In the genomic region with DNA sequence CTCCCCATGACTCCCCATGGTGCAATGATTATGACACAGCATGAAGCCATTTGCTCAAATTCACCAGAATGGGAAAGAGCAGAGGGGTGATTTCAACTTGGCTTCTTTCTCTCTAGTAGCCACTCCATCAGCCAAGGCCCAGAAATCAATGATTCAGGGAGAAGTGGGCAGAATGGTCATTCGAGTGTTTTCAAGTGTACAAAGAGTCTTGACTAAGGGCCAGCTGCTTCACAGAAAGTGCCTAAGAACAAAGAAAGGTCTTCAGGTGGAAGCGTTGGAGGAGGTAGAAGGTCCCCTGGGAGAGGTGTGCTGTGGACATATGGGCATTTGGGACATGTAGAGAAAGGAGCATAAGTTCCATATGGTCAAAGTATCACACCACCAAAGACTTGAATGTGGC, we compare ENCODE assay signal across 22 mouse cellular contexts. TPM values are rescaled to one million over a fixed set of nuclear protein-coding genes. Genes with fewer than 3 reads are reported as not detected.
"Had no signal": no experiment of that assay in that cellular context is flagged by ENCODE, and none has a peak within 500 bp of the region (broad histone marks: within the 10 kb centered on the region; RNA-seq: fewer than 3 reads in every experiment).

No protein-coding gene starts in this region.

- H3K27ac ChIP-seq: kidney, postnatal 0 days; layer of hippocampus, adult 2 months; left cerebral cortex, adult 2 months; liver, embryonic 13.5 days; lung, embryonic 15.5 days; macrophage; midbrain, embryonic 13.5 days; stomach, postnatal 0 days had no signal

- H3K4me1 ChIP-seq: liver, embryonic 13.5 days; midbrain, embryonic 13.5 days had no signal

- DNase-seq: kidney, adult 2 months; kidney, postnatal 25 days; layer of hippocampus, adult 9-11 months; liver, embryonic 13.5 days; right cerebral cortex, postnatal 14 days; right cerebral cortex, postnatal 4 days; thymus, postnatal 36 days had no signal

- H3K9ac ChIP-seq: liver, embryonic 13.5 days; lung, embryonic 15.5 days; midbrain, embryonic 13.5 days had no signal

- H3K36me3 ChIP-seq: liver, embryonic 13.5 days; lung, embryonic 15.5 days; midbrain, embryonic 13.5 days had no signal

- H3K27me3 ChIP-seq: liver, embryonic 13.5 days; lung, embryonic 15.5 days; midbrain, embryonic 13.5 days had no signal

- H3K4me3 ChIP-seq: layer of hippocampus, adult 2 months; left cerebral cortex, adult 2 months; liver, embryonic 13.5 days; lung, embryonic 15.5 days; midbrain, embryonic 13.5 days had no signal

- ATAC-seq: inflammation-experienced regulatory T-cells, adult 6 months; intestine, embryonic 16.5 days; midbrain, embryonic 13.5 days had no signal

- H3K9me3 ChIP-seq: liver, embryonic 13.5 days; lung, embryonic 15.5 days; midbrain, embryonic 13.5 days had no signal

- H3K4me2 ChIP-seq: liver, embryonic 13.5 days; lung, embryonic 15.5 days; midbrain, embryonic 13.5 days had no signal

RNA-seq across cellular contexts. Expression of a gene that starts 33.4 kb away (rescaled TPM):
- total RNA-seq: liver, adult 2 months; megakaryocyte, adult 5-6 weeks had no signal
- polyA plus RNA-seq: limb, embryonic 11.5 days; liver, adult 2 months; liver, embryonic 13.5 days; liver, embryonic 16.5 days; macrophage; stomach, embryonic 14.5 days; stomach, postnatal 0 days; thymus, postnatal 0 days had no signal
